Mouse (Mus musculus) T-helper 1 cell (primary cell): ENCODE measurements around the gene Fam173a.

Source experiments
- in situ Hi-C: fragments of 300-600 bp; cut with MboI, MseI; formaldehyde crosslinking; loops from one replicate; pipeline ENCODE4 v1.15.1; 2025; ENCODE audit warnings: high pct_unique_total_duplicates

The Fam173a gene

DNA sequence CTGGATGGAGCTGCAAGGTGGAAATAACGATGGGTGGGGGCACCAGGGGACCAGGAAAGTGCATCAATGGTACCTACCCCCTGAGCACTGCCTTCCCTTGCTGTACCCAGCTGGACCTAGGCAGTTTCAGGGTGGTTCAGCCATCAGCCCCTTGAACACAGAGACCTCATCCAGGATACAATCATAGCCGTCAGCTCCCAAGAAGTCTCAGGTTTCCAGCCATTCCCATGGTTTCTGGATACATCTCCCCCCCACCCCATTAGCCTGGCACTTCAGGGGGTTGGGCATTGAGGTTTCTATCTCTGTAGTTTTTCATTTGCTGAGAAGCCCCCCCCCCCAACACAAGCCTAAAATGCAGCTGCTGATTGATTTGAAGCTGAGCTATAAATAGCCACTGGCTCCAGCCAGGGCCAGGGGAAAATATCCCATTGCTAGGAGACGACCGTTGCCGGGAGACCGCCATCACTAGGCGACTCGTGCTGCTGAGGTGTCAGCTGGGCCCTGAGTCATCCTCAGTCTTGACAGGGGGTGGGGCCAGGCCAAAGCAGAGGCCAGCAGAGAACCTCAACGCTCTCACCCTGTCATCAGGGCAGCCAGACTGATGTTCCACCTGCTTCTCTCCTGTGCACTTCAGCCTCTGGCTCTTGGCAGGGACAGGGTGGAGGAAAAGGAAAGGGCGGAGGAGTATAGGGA, 10.3 kb upstream of the Fam173a start:
- in situ Hi-C loops, result loop anchor here (5.0 kb wide), 1 partner anchor 66 kb away; the partner anchor contains the start of gene Mslnl

DNA sequence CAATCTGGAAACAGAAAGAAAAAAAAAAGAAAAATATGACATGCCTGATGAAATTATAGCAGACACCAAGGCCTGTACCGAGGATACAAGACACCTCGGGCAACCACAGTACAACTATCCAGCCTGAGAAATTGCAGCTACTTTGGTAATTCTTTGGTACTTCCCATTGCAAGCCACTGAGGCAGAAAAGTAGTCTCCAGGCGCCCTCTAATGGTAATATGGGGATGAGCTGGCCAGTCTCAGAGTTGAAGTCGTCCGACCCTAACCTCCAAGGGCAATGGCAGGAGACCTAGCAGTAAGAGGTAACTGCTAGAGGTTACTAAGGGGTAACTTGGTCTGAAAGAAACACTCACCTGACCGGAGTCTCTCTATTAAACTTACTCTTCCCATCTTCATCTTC, 8.3 kb upstream of the Fam173a start:
- in situ Hi-C loops, result loop anchor here (5.0 kb wide), 1 partner anchor 64 kb away; the partner anchor contains the start of gene Mslnl

DNA sequence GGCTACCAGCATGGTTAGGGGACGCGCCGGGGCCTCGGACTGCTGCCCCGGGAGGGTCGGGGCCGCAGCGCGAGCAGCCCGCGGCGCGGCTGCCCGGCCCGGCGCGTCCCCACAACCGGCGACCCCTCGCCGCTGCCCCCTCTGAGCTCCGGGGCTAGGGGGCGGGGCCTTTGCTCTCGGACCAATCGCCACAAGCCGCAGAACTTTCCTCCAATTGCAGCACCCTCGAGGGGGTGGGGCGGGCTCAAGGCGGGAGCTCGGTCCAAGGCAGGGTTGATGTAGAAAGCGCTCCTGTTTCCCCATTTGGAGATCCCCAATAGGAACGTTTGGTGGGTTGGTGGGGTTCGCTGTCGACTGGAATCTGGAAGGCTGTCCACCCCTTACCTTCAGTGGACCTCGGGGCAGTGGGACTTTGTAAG, 4.3 kb upstream of the Fam173a start, which contains the start of gene Metrn:
Gene Metrn (minus strand): TSS at position 186 of the 419 bp plus-strand sequence.
- in situ Hi-C loops, result no loop called here

DNA sequence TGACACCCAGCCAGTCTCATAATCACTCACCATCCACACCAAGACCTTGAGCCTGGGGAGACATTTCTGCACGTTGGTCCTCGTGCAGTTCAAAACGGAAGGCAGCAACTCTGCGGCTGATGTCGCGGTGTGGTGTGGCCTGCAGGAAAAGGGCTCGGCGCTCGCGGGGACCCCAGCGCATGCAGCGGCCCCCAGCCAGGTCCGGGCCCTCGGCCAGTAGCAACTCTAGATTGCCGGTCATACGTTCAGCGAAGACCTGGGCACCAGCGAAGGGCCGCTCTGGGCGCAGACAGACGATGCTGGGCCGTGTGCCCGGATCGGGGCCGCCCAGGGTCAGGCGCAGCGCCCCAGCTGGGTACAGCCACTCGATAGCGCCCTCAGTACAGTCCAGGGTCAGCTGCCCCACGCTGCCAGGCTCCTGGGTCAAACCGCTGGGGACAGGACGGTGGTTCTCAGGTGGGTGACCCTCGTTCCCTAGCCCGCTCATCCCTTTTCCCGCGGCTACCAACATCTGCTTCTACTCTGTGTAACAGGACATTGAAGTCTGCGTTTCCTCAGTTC, 3.6 kb upstream of the Fam173a start:
- in situ Hi-C loops, result no loop called here

DNA sequence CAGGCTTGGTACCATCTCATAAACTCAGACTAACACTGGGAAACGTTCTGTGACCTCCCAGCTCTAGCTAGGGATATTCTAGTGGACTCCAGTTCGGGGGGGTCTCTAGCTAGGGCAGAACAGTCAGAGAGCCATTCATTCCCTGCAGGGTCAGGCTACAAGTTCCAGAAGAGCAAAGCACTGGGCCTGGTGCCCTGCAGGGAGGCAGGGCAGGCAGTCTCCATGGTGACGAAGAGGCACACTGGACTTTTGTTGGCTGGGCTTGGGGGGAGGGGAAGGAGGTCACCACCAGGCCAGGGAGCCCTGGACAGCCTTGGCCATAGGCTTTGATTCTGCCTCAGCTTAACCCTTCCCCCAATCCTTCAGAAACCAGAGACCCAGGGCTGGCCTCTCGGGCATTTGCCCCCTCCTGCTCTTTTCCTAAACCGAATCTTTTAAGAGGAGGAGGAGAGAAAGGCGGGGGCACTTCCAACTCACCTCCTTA, 3.0 kb upstream of the Fam173a start, which contains the start of gene AC134908.4:
Gene AC134908.4 (minus strand): TSS at position 51 of the 484 bp plus-strand sequence.
- in situ Hi-C loops, result no loop called here

DNA sequence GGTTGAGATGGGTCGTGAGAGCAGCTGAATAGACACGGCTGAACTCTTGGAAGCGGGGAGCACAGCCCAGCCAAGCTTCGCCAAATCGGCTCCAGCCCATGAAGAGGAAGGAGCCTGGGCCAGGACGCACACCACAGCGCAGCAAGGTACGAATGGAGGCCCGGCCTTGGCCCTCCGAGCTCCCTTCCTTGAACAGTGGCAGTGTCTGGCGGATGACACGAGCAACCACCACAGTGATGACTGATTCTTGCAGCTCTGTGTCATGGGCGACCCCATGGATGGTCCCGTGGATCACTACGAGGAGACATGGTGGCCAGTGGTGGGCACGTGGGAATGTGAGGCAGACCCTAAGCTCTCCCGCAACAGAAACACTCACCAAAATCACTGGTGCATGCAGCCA, 2.3 kb upstream of the Fam173a start:
- in situ Hi-C loops, result no loop called here

DNA sequence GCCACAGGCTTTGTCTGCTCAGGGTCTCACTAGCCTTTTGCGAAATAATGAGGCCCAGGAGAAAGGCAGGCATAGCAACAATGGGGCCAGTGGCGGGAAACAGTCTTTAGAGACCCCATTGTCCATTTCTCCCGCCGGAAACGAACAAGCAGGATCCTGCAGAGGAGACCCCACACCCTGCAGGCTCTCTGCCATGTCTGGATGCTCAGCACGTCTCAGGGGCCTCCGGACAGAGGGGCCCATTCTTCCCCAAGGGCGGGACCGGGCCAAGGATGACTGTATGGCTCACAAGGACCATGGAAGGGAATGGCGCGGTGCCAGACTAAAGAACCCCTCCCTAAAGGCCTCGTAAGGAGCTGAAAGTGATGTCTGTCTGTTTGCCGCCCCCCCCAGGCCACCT, 1.5 kb upstream of the Fam173a start:
- in situ Hi-C loops, result no loop called here

DNA sequence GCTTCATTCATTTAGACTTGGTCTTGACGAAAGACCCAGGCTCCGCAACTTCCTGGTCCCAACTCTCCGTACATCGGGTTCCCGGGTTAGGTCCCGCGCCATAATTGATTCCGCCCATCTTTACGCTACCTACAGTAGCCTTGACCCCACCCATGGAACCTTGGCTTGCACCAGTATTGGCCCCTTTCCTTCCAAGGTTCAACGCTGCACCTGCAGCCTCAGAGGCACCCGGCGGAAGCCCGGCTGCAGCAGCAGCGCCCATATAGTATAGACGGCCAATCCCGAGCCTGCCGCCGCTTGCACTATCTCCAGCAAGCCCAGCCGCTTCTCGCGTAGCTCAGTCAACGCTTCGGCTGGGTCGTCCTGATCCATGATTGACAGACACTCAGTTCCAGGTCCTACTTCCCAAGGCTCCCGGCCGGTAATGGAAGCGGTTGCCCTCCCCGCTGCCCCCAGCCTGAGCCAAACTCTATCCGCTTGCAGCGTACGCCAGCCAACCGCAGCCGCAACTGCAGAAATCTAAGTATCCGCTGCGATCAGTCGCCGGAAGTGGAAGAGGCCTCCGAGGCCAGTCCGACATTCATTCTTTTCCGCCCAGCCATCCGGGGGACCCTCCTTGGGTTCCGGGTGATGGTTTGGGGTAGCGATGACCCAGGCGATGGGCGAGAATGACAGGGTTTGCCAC, 716 bp downstream of the Fam173a start:
- in situ Hi-C loops, result no loop called here

DNA sequence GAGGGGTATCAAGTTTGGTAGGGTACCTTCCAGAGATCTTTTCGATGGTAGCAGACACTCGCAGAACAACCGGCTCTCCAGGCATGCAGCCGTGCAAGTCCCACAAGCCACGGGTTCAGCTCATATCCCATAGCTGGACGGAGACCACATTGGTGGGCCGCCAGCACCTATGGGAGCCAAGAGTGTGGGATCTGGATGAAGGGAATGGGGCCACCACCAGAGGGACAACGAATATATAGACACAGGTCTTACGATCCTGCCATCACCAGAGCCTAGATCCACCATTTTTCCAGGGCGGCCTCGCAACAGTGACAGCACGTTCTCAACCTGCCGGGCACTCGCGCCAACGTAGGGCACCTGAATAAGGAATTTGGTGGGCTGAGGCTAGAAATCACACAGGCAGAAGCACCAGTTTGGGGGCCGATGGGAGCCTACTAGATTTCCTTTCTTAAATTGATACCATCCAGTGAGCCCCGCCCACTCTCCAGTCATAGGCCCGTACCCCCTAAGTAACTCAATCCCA, 1.3 kb downstream of the Fam173a start:
- in situ Hi-C loops, result no loop called here

DNA sequence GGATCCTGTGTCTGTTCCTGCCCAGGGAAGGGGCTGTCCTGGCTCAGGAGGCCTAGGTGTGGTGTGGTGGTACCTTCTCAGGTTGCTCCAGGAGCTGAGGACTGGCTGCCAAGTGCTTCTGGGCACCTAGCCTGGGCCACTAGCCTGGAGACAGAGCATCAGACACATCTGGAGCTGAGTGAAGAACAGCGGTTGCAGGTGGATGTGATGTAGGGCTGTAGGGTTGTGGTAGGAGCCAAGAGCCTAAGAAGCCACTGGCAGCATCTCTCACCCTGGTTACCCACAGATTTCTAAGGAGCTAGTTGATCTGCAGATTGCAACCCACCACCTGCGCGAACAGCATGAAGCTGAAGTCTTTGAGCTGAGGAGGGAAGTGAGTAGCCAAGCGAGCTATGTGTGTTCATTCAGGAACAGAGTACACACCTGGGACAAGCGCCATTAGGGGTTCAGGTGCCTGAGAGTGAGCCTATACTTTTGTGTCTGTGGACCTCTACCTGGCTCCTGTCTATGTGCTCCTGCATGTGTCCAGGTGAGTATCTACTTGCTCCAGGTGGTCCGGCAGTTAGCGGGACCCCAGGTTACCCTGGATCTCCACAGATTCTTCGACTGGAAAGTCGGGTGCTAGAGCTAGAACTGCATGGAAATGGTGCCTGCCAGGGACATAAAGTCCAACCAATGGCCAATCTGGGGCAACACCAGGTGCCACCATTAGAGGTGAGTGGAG, 5.8 kb downstream of the Fam173a start:
- in situ Hi-C loops, result no loop called here

DNA sequence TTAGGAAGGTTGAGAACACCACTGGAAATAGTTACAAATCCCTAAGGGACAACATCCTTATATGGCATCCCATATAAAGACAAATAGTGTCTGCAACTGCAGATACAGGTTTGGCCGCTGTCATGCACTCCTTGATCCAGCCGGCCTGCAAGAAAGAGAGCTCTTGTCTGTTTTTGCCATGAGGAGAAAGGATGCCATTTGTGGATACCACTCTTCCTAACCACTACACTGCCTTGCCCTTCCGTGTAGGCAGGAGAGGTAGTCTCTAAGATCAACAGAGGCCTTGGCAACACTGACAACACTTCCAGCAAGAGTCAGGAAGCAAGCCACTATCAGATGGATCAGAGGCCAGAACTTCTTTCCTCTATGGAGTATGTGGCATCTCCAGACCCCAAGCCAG, 6.4 kb downstream of the Fam173a start, which contains the start of gene Ccdc78:
Gene Ccdc78 (plus strand): TSS at position 301 of the 400 bp plus-strand sequence.
- in situ Hi-C loops, result no loop called here

DNA sequence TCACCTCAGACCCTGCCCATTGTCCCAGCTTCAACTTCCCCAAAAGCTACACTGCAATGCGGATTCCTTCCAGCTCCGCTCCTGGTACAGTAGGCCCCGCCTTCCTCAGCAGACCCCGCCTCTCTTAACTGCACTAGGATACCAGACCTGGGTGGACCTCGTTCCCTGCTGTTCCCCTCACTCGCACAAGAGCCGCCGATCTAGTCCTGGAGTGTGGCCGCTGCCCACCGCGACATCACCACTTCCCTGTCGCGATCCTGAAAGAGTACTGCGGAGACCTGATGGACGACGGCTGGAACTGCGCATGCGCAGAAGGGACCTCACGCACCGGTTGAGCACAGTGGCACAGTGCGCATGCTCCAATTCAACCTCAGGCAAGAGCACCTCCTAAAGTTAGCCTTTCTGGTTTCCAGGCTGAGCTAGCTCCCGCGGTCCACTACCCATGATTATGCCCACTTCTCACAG, 7.4 kb downstream of the Fam173a start, which contains the start of gene Haghl:
Gene Haghl (minus strand): TSS at position 393 of the 465 bp plus-strand sequence.
- in situ Hi-C loops, result no loop called here

DNA sequence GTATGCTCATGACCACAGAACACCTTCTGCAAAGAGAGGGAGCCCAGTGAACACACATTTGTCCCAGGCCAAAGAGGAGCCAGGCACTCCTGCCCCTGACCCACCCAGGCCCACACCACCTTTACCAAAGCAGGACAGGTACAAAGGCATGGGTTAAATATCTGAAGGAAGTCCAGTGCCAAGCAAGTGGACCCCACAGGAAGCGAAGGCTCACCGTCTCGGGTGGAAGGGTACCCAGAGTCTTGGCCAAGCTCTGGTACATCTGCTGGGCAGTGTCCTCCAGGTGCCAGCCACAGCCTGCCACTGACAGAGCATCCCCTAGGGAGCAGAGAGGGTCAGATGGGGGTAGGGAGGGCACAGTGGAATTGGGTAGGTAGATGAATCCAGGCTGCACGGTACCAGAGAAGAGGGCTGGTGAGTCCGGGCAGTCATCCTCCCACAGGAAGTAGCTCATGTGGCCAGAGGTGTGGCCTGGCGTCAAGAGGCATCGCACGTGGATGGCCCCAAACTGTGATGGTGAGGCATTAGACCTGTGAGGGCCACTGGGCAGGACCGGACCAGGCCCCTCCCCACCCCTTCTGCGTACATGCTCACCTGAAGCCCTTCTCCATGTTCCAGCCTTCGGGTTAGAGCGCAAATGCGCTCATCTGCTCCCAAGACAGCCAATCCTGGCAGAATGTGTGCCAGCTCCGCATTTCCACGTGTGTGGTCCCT, 8.7 kb downstream of the Fam173a start:
- in situ Hi-C loops, result no loop called here

DNA sequence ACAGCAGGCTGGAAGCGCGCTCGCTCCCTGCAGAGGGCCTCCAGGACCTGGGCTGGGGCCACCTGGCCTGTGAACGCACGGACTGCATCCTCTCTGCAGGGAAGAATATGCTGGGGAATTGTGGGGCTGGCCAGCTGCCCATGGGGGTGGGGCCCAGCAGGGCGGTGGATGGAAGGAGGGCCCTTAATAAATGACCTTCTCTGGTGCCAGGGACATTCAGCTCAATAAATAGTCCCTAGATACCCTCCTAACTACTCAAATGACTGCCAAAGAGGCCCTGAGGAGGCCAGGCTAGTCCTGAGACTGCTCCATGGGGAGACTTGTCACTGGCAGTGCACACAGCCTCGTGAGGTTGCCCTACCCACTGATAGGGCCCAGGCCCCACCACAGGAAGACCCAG, 9.6 kb downstream of the Fam173a start:
- in situ Hi-C loops, result no loop called here

DNA sequence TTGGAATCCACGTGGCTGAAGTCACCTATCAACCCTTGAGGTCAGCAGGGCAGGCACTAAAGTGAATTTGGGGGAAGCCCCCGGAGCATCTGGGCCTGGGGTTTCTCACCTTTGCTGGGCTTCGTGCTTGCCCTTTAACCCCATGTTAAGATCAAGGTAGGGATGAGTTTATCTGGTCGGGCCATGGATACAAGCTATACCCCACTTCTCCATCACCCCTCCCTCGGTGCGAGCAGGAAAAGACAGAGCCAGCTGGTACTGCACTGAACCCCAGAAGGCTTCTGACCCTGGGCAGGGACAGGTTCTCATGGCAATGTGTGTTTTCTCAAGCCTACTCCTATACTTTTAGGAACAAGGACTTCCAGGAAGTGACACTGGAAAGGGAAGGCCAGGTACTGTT, 11.4 kb downstream of the Fam173a start:
- in situ Hi-C loops, result no loop called here

DNA sequence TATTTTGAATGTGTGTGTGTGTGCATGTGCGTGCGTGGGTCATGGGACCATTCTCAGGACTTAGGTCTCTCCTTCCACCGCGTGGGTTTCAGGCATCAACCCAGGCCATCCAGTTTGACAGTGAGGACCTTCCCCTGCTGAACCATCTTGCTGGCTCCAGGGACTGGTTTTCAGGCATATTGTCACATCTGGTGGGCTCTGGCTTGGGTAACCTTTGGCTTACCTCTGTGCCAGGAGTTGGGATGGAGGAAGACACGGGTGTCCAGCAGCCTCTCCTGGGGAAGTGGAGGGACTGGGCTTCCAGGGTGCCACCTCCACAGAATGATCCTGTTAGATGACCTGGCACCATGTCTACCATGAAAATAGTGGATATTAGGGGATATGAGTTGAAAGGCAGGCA, 14.8 kb downstream of the Fam173a start:
- in situ Hi-C loops, result no loop called here

DNA sequence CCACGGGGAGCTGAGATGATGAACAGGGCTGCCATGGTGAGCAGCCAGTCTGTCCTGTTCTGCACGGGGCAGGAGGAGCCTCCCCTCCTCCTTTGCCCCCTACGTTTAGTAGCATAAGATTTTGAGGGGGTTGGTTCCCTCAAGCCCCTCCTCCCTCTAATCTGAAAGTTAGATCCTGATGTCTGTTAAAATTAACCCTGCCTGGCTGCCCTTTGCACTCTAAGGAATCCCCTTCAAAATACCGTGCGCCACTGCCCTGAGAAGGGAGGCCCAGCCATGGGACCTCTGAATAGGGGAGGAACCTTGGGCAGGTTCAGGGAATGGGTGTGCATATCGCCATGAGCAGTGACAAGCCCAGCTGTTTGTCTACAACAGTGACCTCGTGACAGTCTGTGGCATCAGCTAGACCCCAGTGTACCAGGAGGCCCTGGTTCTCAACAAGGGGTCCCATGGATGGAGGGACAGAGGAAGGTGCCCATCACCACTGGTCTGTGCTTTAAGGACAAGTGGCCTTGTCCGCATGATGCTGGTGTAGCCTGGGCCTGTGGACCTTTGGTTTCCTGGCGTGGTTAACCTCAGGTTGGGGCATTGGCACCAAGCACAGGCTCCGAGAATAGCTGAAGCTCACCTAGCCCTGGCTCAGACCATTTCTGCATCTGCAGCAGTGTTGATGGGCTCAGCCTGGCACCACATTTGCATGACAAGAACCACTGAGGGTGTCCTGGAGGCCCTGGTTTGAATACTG, 17.2 kb downstream of the Fam173a start:
- in situ Hi-C loops, result no loop called here

DNA sequence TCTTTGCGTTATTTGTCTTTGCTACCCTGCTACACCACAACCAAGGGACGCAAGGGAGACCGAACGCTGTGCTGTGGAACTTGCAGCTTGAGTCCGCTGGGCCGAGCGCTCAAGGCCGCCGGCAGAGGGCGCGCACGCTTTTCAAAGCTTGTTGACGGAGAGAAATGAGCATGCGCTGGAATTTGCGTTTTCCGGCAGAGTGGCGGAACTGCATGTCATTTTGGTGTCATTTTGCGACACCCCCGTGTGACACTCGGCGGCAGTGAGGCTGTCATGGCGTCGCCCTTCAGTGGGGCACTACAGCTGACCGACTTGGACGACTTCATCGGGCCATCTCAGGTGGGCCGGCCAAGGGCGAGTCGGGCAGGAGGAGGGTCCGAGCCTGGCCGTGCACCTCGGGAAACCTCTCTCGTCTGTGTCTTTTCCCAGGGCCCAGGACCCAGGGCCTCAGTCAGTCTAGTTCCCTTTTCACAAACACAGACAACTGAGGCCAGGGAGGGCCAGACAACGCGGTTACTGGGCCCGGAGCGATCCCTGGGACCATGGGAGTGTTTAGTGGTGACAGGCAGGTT, 19.1 kb downstream of the Fam173a start, which contains the start of gene Narfl:
Gene Narfl (plus strand): TSS at position 228 of the 572 bp plus-strand sequence.
- in situ Hi-C loops, result no loop called here

DNA sequence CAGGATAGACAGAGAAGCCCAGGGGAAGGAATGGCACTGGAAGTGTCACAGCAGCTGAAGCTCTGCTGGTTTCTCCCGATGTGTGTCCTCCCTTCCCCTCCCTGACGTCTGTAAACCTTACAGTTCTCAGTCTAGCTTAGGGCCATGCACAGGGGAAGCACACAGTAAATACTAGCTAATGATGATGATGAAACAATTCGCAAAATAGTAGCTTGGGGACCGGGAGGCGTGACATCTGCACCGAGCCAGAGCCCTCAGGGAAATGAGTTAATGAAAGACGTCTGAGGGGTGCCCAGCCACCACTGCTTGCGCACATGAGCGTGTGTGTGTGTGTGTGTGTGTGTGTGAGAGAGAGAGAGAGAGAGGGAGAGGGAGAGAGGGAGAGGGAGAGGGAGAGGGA, 23.4 kb downstream of the Fam173a start:
- in situ Hi-C loops, result no loop called here

DNA sequence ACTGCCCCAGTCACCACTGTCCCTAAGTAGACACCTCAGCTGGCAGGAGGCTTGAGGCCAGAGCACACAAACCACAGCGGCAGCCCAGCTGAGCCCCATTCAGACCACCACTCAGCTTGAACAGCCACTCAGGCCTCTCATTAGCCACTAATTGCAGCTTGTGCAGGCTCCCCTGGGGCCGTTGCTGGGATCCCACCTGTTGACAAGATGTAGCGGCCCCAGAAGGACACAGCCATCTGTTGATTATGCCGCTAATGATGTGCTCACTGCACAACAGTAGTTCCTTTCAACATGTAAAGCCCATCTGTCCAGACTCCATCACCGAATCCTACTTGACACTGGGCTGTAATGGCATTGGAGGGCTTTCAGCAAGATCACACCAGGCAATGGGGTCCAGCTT, 26.8 kb downstream of the Fam173a start:
- in situ Hi-C loops, result no loop called here
